Mouse (Mus musculus) retina, embryonic 14.5 days (tissue): ENCODE measurements around the gene Hepacam.
A peak's percentile ranks its signal among the peaks of the same experiment; 100 is the strongest.

ENCODE experiments used
- DNase-seq: peaks from one replicate; pipeline ENCODE4 v3.0.0-alpha.2; 2015; ENCODE audit warnings: low spot score

Gene Hepacam

DNA sequence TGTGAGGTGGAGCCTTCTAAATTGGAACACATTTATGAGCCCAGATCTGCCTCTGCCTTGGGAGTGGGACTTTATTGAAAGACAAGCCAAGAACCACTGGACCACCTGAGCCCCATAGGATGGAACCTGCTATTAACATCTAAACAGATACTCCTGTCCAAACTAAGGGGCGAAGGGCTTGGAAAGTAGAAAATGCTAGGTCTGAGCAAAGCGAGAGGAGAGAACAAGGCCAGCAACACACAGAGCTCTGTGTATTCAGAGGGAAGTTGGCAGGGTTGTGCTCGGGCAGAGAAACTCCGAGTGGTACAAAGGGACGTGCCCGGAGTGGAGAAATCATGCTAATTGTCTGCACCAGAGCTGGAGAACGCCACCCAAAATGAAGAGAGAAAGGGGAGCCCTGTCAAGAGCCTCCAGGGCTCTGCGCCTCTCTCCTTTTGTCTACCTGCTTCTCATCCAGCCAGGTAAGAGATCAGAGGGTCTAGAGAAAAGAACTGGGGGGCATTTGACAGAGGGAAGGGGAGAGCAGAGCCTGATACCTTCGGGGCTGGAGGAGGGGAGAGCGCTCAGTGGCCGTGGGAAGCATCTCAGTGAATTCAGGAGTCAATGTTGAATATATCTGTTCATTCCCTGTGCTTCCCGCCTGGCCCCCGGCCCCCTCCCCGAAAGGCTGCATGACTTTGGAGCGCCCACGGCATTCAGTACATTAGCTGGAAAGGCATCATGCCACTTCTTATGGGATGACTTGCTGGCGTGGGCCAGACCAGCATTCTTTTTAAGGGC, at the start of gene Hepacam:
Gene Hepacam, plus strand, starts transcription at position 51 of the 780 bp plus-strand sequence.
- DNase-seq, result no peak

- DNase-seq, result peak; percentile 59
Observed at GRCm38 (mm10) chr9:37329456-37329855, 37.7 kb upstream of the Hepacam start.

DNA sequence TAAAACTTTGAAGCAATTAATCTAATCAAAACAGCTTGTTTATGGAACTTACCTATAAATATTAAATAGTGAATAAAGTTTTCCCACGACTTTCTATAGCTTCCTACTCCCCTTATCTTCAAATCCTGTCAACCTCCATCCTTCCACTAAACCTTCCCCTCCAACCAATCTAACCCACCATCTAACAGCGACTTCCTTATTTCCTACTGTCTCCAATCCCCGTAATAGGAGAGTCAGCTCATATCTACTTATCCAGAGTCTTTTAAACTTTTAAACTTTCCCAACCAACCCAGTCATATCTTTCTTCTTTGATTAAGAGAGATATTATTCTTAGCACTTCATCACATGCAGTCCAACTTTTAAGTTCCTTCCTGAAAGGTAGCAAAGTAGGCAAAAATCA, 21.7 kb upstream of the Hepacam start:
- no peak for DNase-seq

GRCm38 (mm10) chr9:37347184-37347987, 19.8 kb upstream of the Hepacam start:
- peak; percentile 47 for DNase-seq

DNA sequence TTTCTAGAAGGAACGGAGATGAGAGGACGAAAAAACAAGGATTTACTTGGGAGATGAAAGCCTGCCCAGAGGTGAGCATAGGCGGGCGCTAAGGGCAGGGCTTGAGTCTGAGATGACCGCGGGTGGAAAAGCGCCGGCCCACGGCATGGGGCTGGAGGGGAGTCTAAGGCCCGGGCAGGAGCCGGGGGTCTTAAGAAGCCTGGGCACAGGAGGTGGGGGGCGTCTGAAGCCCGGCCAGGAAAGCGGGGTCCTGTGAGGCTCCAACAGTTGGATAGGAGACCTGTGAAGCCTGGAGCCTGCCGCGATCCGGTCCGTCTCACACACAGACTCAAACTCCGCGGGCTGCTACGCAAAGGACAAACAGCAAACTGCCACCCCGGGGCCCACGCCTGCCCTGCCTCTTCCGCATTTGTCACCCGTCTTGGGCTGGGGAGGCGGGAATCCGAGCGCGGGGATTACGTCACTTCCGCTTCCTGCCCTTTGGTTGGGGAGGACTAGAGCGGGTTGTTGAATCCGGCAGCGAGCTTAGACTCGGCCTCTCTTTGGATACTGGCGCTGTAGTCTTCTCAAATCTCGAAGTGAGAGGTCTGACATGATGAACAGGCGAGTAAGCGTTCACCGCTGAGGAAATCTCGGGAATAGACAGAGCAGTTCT, 19.0 kb upstream of the Hepacam start, which contains the start of gene Ccdc15:
Gene Ccdc15, minus strand, starts transcription at position 445 of the 655 bp plus-strand sequence.
- DNase-seq, result peak; percentile 99

- no peak for DNase-seq
Observed at GRCm38 (mm10) chr9:37349050-37349449, 18.1 kb upstream of the Hepacam start.

- no peak for DNase-seq
Observed at GRCm38 (mm10) chr9:37351266-37351665, 15.9 kb upstream of the Hepacam start.

GRCm38 (mm10) chr9:37354485-37354884, 12.7 kb upstream of the Hepacam start:
- no peak for DNase-seq

GRCm38 (mm10) chr9:37358713-37359330, 8.3 kb upstream of the Hepacam start:
- peak; percentile 17 for DNase-seq

- peak; percentile 62 for DNase-seq
Observed at GRCm38 (mm10) chr9:37359331-37360220, 7.6 kb upstream of the Hepacam start.

- no peak for DNase-seq
Observed at GRCm38 (mm10) chr9:37362084-37362483, 5.1 kb upstream of the Hepacam start.

- no peak for DNase-seq
Observed at GRCm38 (mm10) chr9:37362881-37363280, 4.3 kb upstream of the Hepacam start.

DNA sequence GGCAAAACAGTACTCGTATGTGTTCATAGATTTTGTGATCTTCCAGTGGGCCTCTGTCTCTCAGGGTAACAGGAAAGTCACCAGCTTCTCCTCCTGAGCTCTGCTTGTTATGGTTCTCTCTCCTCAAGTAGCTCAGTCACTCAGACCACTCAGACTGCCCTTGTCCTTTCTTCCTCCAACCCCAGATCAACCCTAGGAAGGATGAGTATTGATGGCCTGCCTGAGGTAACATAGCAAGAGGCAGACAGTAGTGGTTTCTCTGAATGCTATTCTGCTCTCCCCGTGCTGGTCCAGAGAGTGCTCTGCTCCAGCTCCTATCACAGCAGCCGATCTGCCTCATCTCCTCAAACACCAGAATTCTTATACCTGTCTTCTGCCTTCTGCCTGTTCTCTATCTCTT, 3.6 kb upstream of the Hepacam start:
- DNase-seq, result no peak

DNA sequence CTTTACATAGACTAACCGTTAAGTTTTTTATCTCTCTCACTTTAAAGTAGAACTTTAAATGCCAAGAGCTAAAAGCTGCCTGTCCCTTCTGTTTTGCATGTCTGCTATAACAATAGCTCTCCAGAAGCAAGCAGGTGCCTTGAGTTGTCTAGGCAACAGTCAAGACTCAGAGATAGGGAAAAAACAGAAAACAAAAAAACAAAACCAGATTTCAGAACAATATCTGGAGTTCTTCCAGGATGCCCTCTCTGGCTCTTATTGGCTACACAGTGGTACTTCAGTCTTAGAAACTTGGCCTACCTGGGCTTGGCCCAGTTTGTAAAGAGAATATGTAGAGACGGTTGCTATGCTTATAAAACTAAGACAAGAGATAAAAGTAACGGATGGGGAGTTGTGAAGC, 2.8 kb upstream of the Hepacam start:
- DNase-seq, result no peak

DNA sequence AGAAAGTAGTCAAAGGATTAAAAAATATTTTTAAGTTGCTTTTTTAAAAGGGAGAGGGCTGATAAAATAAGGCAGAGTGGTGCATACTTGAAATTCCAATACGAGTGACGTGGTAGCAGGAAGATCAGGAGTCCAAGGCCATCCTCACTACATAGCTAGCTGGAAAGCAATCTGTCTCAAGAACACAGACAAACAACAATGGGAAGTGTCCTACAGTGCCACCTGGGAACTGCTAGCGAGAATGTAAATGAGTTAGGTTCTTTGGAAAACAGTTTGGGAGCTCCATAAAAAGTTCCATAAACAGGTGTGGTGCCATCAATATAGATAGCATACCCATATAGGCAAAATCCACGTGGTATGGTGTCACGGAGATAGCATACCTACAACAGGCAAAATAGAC, 1.4 kb upstream of the Hepacam start:
- DNase-seq, result no peak

GRCm38 (mm10) chr9:37368081-37368830, 1.1 kb downstream of the Hepacam start:
- no peak for DNase-seq

DNA sequence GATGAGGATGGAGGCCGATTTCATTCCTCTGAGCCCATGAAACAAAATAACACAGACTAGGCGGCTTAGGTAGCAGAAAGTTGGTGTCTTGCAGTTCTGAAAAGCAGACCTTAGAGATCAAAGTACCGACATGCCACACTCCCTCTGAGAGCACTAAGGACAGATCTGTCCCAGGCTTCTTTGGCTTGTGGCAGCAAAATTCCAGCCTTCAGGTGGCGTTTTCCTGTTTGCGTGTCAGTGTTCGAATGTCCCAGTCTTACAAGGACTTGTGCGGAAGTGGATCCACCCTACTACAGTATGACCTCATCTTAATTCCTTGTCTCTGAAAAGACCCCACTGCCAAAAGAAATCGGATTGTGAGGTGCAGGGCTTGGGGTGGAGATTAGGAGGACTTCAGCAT, 1.7 kb downstream of the Hepacam start:
- DNase-seq, result no peak

GRCm38 (mm10) chr9:37371232-37371801, 4.2 kb downstream of the Hepacam start:
- DNase-seq, result no peak

GRCm38 (mm10) chr9:37375718-37376117, 8.6 kb downstream of the Hepacam start:
- DNase-seq, result no peak

DNA sequence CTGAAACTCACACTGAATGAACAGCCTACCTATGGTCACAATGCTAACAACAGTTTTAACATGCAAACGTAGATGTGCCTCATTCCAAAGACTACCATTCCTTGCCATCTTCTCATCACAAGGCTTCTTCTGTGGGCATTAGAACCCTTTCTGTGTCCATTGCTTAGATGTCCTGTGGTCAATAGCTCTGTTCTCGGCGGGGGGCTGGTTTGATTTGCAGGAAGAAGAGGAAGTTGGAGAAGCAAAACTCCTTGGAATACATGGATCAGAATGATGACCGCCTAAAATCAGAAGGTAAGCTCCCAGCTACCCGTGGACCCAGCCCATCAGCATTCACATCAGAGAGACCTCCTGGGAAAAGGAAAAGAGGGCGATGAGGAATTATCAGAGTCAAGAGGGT, 16.0 kb downstream of the Hepacam start:
- no peak for DNase-seq
